Mouse (Mus musculus): ENCODE results near the gene 1500009C09Rik. TPM values are rescaled to one million over a fixed set of nuclear protein-coding genes. Genes with fewer than 3 reads are reported as not detected.
A peak's percentile ranks its signal among the peaks of the same experiment; 100 is the strongest.

The 1500009C09Rik gene
- not detected in 2 replicates for polyA plus RNA-seq (2015; fragmentation: Nextera tagmentation; extraction: Ambion mirVana)

- Histone ChIP-seq H3K4me1 (ENCODE audit: insufficient read depth, low read depth, low read length) (no peaks in the 10 kb centered on the region), H3K27ac (ENCODE audit: low read length) (no peak within 1 kb of the TSS), H3K4me2 (replicated peaks; ENCODE audit: low read depth, low read length) (no peak within 1 kb of the TSS), H3K9me3 (ENCODE audit: low read length) (no peaks in the 10 kb centered on the region), H3K27me3 (replicated peaks; ENCODE audit: insufficient read depth, low read length) (no peaks in the 10 kb centered on the region), H3K36me3 (ENCODE audit: insufficient read depth, low read length) (no peaks in the 10 kb centered on the region), H3K4me3 (ENCODE audit: low read depth, low read length) (no peak within 1 kb of the TSS), H3K9ac (replicated peaks; ENCODE audit: low read depth) (no peak within 1 kb of the TSS)
- ATAC-seq (no peak), DNase-seq (ENCODE audit: low spot score) (no peak)
- TF ChIP-seq EP300 (IDR thresholded peaks at IDR 0.05) (no peak), CTCF (IDR thresholded peaks at IDR 0.05) (no peak)
- WGBS: 78% methylated on average over 6 of the region's 6 CpGs
Observed at GRCm38 (mm10) chr15:82252097-82252496, at the start of gene 1500009C09Rik. Gene 1500009C09Rik (plus strand): TSS chr15:82252397.

GRCm38 (mm10) chr15:82203090-82203489 is 49.1 kb upstream of the 1500009C09Rik start:
- Histone ChIP-seq H3K9me3 (ENCODE audit: low read length) (no peaks in the 10 kb centered on the region), H3K4me3 (ENCODE audit: low read depth, low read length) (no peak overlapping the region), H3K27me3 (replicated peaks; ENCODE audit: insufficient read depth, low read length) (peaks cover 12% of the 10 kb centered on the region; the same call in 1 of the 2 replicates), H3K9ac (replicated peaks; ENCODE audit: low read depth) (no peak overlapping the region), H3K27ac (ENCODE audit: low read length) (no peak overlapping the region), H3K4me2 (replicated peaks; ENCODE audit: low read depth, low read length) (no peak overlapping the region), H3K4me1 (ENCODE audit: insufficient read depth, low read depth, low read length) (no peaks in the 10 kb centered on the region), H3K36me3 (ENCODE audit: insufficient read depth, low read length) (peaks cover 52% of the 10 kb centered on the region)
- DNase-seq (ENCODE audit: low spot score): no peak
- no peak for ATAC-seq
- no peak for TF ChIP-seq CTCF (IDR thresholded peaks at IDR 0.05)
- TF ChIP-seq EP300 (IDR thresholded peaks at IDR 0.05): no peak
- WGBS: 97% methylated on average over 10 of the region's 10 CpGs

- ATAC-seq: no peak
- Histone ChIP-seq H3K27ac (ENCODE audit: low read length) (no peak overlapping the region), H3K4me2 (replicated peaks; ENCODE audit: low read depth, low read length) (no peak overlapping the region), H3K4me3 (ENCODE audit: low read depth, low read length) (no peak overlapping the region), H3K9me3 (ENCODE audit: low read length) (no peaks in the 10 kb centered on the region), H3K27me3 (replicated peaks; ENCODE audit: insufficient read depth, low read length) (peaks cover 17% of the 10 kb centered on the region; the same call in 1 of the 2 replicates), H3K9ac (replicated peaks; ENCODE audit: low read depth) (no peak overlapping the region), H3K4me1 (ENCODE audit: insufficient read depth, low read depth, low read length) (no peaks in the 10 kb centered on the region), H3K36me3 (ENCODE audit: insufficient read depth, low read length) (peaks cover 45% of the 10 kb centered on the region)
- 87% methylated on average over 20 of the region's 20 CpGs for WGBS
- DNase-seq (ENCODE audit: low spot score): no peak
- TF ChIP-seq CTCF (IDR thresholded peaks at IDR 0.05): no peak
- TF ChIP-seq EP300 (IDR thresholded peaks at IDR 0.05): no peak
Observed at GRCm38 (mm10) chr15:82203611-82204351, 48.4 kb upstream of the 1500009C09Rik start.

GRCm38 (mm10) chr15:82204680-82205371 is 47.4 kb upstream of the 1500009C09Rik start:
- 68% methylated on average over 9 of the region's 10 CpGs for WGBS
- TF ChIP-seq EP300 (IDR thresholded peaks at IDR 0.05) (no peak), CTCF (IDR thresholded peaks at IDR 0.05) (no peak)
- H3K27me3 ChIP-seq (replicated peaks; ENCODE audit: insufficient read depth, low read length): peaks cover 19% of the 10 kb centered on the region

GRCm38 (mm10) chr15:82206365-82207104 is 45.7 kb upstream of the 1500009C09Rik start:
- Histone ChIP-seq H3K9me3 (ENCODE audit: low read length) (no peaks in the 10 kb centered on the region), H3K27ac (ENCODE audit: low read length) (no peak overlapping the region), H3K4me3 (ENCODE audit: low read depth, low read length) (no peak overlapping the region), H3K4me1 (ENCODE audit: insufficient read depth, low read depth, low read length) (no peaks in the 10 kb centered on the region), H3K36me3 (ENCODE audit: insufficient read depth, low read length) (peaks cover 22% of the 10 kb centered on the region), H3K9ac (replicated peaks; ENCODE audit: low read depth) (no peak overlapping the region), H3K4me2 (replicated peaks; ENCODE audit: low read depth, low read length) (no peak overlapping the region), H3K27me3 (replicated peaks; ENCODE audit: insufficient read depth, low read length) (peaks cover 36% of the 10 kb centered on the region)
- WGBS: 55% methylated on average over 9 of the region's 9 CpGs
- DNase-seq (ENCODE audit: low spot score) (peak; percentile 32), ATAC-seq (peak; percentile 63)
- no peak for TF ChIP-seq CTCF (IDR thresholded peaks at IDR 0.05)
- TF ChIP-seq EP300 (IDR thresholded peaks at IDR 0.05): no peak

More at GRCm38 (mm10) chr15:82204680-82205371, 47.4 kb upstream of the 1500009C09Rik start:
- Histone ChIP-seq H3K4me3 (ENCODE audit: low read depth, low read length) (no peak overlapping the region), H3K36me3 (ENCODE audit: insufficient read depth, low read length) (peaks cover 37% of the 10 kb centered on the region), H3K4me2 (replicated peaks; ENCODE audit: low read depth, low read length) (no peak overlapping the region), H3K27ac (ENCODE audit: low read length) (no peak overlapping the region), H3K9ac (replicated peaks; ENCODE audit: low read depth) (no peak overlapping the region), H3K9me3 (ENCODE audit: low read length) (no peaks in the 10 kb centered on the region), H3K4me1 (ENCODE audit: insufficient read depth, low read depth, low read length) (no peaks in the 10 kb centered on the region)
- no peak for DNase-seq (ENCODE audit: low spot score)
- ATAC-seq: no peak

- ATAC-seq: no peak
- H3K9ac ChIP-seq (replicated peaks; ENCODE audit: low read depth): no peak overlapping the region
- peaks cover 41% of the 10 kb centered on the region for H3K27me3 ChIP-seq (replicated peaks; ENCODE audit: insufficient read depth, low read length)
- no peak overlapping the region for H3K27ac ChIP-seq (ENCODE audit: low read length)
- no peak for DNase-seq (ENCODE audit: low spot score)
- peaks cover 3% of the 10 kb centered on the region; the same call in 1 of the 2 replicates for H3K4me1 ChIP-seq (ENCODE audit: insufficient read depth, low read depth, low read length)
- 23% methylated on average over 34 of the region's 34 CpGs for WGBS
- H3K9me3 ChIP-seq (ENCODE audit: low read length): no peaks in the 10 kb centered on the region
- H3K36me3 ChIP-seq (ENCODE audit: insufficient read depth, low read length): peaks cover 22% of the 10 kb centered on the region
- no peak overlapping the region for H3K4me3 ChIP-seq (ENCODE audit: low read depth, low read length)
- H3K4me2 ChIP-seq (replicated peaks; ENCODE audit: low read depth, low read length): no peak overlapping the region
- TF ChIP-seq EP300 (IDR thresholded peaks at IDR 0.05): no peak
- no peak for TF ChIP-seq CTCF (IDR thresholded peaks at IDR 0.05)
Observed at GRCm38 (mm10) chr15:82207105-82207459, 45.1 kb upstream of the 1500009C09Rik start.

All from lung, postnatal 0 days (tissue).